Mouse (Mus musculus) left cerebral cortex, postnatal 10 days (tissue): ENCODE results near the gene Man1b1. TPM values are rescaled to one million over a fixed set of nuclear protein-coding genes. Genes with fewer than 3 reads are reported as not detected.

Source experiments
- DNase-seq, 2 experiments: peaks; one replicate each; pipeline ENCODE4 v3.0.0; 2021 to 2022; ENCODE audit warnings: low spot score in 2 of 2, mixed read lengths in 1 of 2; ENCODE audit errors: extremely low spot score in 1 of 2
- intact Hi-C: fragments of 180-260 bp; cut with DNase I; formaldehyde crosslinking; loops from one replicate; pipeline ENCODE4 v1.15.1; 2025
- total RNA-seq, 2 experiments: library from RNA; stranded (reverse); gene quantifications; 2 replicates each; pipeline ENCODE4 v1.2.3; 2021

Man1b1 gene
- total RNA-seq, 2 experiments from 2014 or later: 57.6 to 64.0 TPM

GRCm38 (mm10) chr2:25304657-25305541 lies 27.2 kb upstream of the Man1b1 start:
- intact Hi-C loops: no loop called here
- peak in 1 of 2 experiments; percentile 73 for DNase-seq

- intact Hi-C loops: no loop called here
- DNase-seq: no peak
Measured at GRCm38 (mm10) chr2:25305587-25306359, 26.4 kb upstream of the Man1b1 start.

- intact Hi-C loops: no loop called here
- DNase-seq: no peak
Measured at GRCm38 (mm10) chr2:25310180-25310579, 22.0 kb upstream of the Man1b1 start.

GRCm38 (mm10) chr2:25310969-25311368 lies 21.2 kb upstream of the Man1b1 start:
- DNase-seq: no peak
- intact Hi-C loops: no loop called here

- intact Hi-C loops: no loop called here
- DNase-seq: no peak
Measured at GRCm38 (mm10) chr2:25311491-25311891, 20.6 kb upstream of the Man1b1 start.

- DNase-seq: no peak
- intact Hi-C loops: no loop called here
Measured at GRCm38 (mm10) chr2:25318119-25318966, 13.8 kb upstream of the Man1b1 start.

- DNase-seq: peak; percentile 88
- intact Hi-C loops: no loop called here
Measured at GRCm38 (mm10) chr2:25318971-25319773, 13.0 kb upstream of the Man1b1 start, which contains the start of gene Grin1. TSS of gene Grin1 (minus strand) at chr2:25319187.

GRCm38 (mm10) chr2:25320084-25320483 lies 12.1 kb upstream of the Man1b1 start:
- DNase-seq: no peak
- intact Hi-C loops: no loop called here

- intact Hi-C loops: loop anchor here (5.0 kb wide), 1 partner anchor 49 kb away; no protein-coding TSS in a partner anchor
- DNase-seq: no peak
Measured at GRCm38 (mm10) chr2:25326036-25326435, 6.1 kb upstream of the Man1b1 start.

GRCm38 (mm10) chr2:25328440-25328839 lies 3.7 kb upstream of the Man1b1 start:
- DNase-seq: peak in 1 of 2 experiments; percentile 44
- intact Hi-C loops: loop anchor here (5.0 kb wide), 1 partner anchor 51 kb away; no protein-coding TSS in a partner anchor

- no peak for DNase-seq
- intact Hi-C loops: no loop called here
Measured at GRCm38 (mm10) chr2:25331470-25331869, 668 bp upstream of the Man1b1 start.

- no peak for DNase-seq
- intact Hi-C loops: no loop called here
Measured at GRCm38 (mm10) chr2:25333569-25333968, 1.4 kb downstream of the Man1b1 start.

- intact Hi-C loops: no loop called here
- no peak for DNase-seq
Measured at GRCm38 (mm10) chr2:25338303-25338702, 6.2 kb downstream of the Man1b1 start.

- no peak for DNase-seq
- intact Hi-C loops: no loop called here
Measured at GRCm38 (mm10) chr2:25348162-25348561, 16.0 kb downstream of the Man1b1 start.

GRCm38 (mm10) chr2:25349499-25349898 lies 17.4 kb downstream of the Man1b1 start:
- intact Hi-C loops: no loop called here
- DNase-seq: no peak

- DNase-seq: no peak
- intact Hi-C loops: no loop called here
Measured at GRCm38 (mm10) chr2:25350701-25351100, 18.6 kb downstream of the Man1b1 start.

GRCm38 (mm10) chr2:25354211-25354610 lies 22.1 kb downstream of the Man1b1 start:
- no peak for DNase-seq
- intact Hi-C loops: no loop called here

- intact Hi-C loops: no loop called here
- DNase-seq: no peak
Measured at GRCm38 (mm10) chr2:25355419-25356066, 23.4 kb downstream of the Man1b1 start.
